Mouse (Mus musculus) adrenal gland, adult 8-10 months (tissue): Measurements from ENCODE around the gene Rab3gap2. TPM values are rescaled to one million over a fixed set of nuclear protein-coding genes. Genes with fewer than 3 reads are reported as not detected.

Source experiments
- DNase-seq: peaks from one replicate; pipeline ENCODE4 v3.0.0; 2022
- total RNA-seq, 4 experiments: library from RNA; stranded (reverse); gene quantifications; 2 replicates each; pipeline ENCODE4 v1.2.4; 2022

Gene Rab3gap2
- total RNA-seq, 4 experiments from 2014 or later = 49.7 to 90.7 (median 70.6) TPM

DNA sequence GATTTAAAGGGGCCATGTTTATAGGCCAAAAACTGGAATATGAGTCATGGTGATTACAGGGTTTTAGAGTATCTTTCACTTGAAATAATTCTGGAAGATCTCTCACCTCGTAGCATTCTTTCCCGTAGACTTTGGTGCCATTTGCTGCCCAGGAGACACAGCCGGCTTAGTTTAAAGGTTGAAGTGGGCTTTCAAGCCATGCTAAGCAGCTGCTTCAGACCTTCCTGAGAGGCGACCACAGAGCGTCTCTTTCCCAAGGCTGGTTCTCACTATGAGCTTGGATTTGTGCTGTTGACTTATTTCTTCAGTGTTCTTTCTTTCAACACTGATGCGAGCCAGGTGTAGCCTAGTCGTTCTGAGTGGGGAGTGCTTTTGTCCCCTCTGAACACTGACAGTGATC lies 23.8 kb downstream of the Rab3gap2 start:
- DNase-seq = no peak

DNA sequence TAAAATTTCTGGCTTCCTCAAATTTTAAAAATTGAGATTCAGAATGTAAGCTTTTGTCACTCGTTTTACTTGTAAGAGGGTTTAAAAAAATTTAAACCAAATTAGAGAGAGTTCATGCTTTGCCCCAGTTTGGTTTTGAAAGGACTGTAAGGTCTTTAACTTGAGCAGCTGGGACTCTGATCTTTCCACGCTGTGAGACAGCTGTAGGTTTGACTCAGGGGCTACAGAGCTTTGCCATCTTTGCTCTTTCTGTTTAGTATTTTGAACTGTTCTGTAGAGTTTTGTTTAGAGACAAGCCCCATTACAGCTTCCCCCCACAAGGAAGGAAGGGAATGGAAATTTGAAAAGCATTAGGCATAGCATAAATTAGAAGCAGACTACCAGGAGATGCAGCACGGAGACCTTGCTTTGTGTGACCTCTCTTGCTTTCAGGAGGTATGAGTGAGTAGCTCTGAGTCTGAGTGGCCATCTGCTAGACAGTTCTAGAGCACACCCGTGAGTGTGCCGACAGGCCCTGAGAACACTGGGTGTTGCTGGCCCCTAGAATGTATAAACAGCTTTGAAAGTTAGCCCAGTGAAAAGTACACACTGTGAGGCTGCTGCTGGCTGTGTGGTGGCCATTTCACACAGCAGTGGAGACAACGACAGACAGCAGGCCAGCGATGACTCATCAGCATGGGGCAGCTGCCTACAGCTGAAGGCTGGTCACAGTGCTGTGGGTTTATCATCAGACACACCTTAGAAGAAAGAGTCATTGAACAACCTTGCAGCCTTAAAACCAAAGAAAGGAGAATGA lies 25.7 kb downstream of the Rab3gap2 start:
- DNase-seq = no peak

DNA sequence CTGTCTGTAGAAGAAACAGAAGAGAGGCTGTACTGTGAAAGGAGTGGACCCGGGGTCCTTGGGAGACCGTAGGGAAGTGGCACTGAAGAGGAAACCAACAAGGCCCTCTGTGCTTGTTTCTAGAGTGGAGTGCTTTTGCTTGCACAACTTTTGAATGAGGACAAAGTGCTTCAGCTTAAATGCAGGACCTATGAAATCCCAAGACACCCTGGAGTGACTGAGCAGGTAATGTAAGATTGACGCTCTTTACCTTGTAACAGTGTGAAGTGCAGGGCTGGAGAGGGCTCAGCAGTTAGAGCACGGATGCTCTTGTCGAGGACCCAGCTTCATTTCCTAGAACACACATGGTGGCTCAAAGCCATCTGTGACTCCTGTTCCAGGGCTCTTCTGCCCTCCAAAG lies 31.9 kb downstream of the Rab3gap2 start:
- DNase-seq = no peak

DNA sequence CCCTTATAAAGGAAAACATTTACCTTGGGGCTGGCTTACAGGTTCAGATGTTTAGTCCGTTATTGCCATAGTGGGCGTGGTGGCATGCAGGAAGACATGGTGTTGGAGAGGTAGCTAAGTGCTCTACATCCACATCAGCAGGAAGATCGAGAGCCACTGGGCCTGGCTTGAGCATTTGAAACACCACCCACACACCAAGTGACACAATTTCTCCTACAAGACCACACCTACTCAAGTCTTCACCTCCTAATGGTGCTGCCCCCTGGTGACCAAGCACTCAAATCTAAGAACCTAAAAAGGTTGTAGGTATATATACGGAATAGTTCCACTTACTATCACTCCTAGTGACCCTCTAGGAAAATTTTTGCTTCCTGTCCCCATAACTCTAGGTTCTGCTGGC lies 32.6 kb downstream of the Rab3gap2 start:
- no peak for DNase-seq

DNA sequence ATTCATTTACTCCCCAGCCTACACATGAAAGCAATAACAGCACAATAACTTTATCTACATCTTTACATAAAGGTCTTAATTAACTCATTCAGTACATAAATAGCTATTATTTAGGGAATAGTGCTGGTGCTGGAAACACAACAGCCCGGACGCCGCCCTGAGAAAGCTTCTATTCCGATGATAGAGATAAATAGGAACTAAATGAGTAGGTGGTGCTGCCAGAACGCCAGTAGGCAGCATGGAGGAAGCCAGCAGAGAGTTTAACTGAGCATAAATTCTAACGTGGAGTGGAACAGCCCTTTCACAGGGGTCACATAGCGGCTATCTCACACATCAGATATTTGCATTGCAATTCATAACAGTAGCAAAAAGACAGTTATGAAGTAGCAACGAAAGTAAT lies 39.1 kb downstream of the Rab3gap2 start:
- DNase-seq = no peak

DNA sequence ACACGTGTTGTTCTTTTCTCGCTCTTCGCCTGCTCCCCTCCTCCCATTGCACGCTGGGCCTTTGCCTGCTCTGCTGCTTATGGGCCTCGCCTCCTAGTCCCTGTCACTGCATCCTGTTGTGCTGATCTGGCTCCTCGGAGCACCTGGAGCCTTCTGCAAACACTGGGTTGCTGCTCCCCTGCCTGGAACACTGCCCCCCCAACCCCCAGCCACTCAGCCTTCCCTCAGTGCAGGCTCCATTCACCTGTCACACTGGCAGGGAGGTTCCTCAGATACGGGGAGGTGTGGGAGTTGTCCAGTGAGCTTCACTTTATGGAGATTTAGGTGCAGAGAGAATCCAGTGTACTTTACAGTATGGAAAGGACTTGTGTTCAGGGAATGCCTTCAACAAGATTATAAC lies 41.5 kb downstream of the Rab3gap2 start:
- no peak for DNase-seq

DNA sequence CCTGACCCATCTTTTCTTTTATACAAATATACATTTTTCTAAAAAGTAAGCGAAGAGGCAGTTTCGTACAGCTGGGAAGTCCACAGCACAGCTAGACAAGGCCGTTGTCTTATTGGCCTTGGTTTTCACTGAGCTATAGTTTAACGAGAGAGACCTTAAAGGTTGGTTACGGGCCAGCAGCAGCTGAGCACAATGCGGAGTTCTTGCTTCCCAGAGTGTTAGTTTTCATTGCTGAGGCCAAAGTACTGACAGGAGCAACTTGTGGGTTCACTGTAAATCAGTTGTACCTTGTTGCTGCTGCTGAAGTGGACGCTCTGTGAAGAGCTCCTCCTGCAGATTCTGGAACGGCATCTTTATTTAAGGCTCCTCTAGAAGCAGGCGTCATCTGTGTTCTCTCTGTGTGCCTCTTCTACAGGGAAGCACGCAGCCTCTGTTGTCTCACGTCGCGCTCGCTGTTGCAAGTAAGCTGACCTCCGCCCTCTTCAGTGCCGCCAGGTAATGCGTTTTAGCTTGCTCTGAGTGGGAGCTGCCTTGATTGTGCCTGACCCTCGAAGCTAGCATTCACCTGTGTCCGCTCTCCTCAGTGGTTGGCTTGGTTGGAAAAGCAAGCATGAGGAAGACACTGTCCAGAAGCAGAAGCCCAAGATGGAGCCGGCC lies 43.6 kb downstream of the Rab3gap2 start:
- no peak for DNase-seq

DNA sequence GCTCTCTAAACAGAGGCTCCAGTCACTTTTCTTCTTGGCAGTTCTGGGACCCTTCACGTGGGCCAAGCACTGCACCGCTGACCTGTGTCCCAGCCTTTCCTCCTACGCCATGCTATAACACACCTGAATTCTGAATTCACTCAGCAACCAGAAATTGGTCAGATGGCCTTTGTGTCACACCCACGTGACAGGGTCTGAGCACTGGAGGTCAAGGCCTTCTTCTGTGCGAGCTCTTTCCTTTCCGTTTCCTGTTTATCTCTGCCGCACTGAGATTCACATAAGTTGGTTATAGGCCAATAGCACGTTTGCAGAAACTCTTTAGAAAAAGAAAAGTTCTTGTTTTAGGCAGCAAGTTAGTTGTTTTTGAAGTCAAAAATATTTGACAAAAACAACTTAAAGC lies 44.8 kb downstream of the Rab3gap2 start:
- DNase-seq = no peak

DNA sequence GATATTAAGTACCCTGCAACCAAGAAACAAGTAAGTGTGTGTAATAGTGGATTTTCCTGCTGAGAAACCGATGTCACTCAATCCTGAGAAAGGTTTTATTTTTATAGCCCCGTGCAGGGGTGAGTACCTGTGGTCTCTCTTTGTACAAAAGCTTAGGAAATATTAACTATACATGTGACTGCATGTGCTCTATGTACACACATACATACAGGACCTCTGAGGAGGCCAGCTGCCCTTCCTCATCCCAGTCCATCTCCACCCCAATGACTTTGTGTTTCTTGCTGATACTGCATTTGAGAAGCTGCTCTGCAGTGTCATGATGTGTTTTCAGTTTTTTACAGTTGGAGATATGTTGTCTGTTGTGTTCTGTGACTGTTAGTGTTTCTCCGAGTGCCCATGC lies 48.4 kb downstream of the Rab3gap2 start:
- no peak for DNase-seq

DNA sequence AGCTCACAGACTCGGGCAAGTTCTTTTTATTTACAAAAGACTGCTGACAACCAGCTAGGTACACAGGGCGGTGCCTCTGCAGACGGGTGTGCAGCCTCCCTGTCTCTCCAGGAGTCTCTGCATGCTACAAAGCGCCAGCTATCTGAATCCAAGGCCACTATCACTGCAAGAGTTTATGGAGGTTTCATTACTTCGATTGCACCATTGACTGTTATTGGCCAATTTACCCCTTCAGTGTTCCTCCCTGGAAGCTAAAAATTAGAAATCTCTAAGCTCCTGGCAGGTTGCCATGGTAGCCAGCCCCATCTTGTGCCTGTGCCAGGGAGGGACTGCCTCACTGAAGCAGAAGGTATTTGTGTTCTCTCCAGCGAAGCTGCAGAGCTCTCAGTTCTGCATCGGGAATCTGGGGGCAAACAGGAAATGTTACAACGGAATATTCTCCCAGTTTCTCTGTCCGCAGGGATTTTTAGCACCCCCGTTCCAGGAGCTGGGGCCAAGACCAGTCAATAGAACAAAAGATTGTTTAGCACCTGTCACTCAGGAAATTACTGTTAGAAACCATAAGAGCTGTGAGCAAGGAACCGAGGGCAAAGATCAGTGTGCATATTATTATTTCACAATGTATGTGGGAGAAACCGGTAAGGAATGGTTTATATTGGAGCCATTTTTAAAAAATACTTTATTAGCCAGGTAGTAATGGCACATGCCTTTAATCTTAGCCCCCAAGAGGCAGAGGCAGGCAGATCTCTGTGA lies 49.4 kb downstream of the Rab3gap2 start:
- peak; percentile 62 for DNase-seq

DNA sequence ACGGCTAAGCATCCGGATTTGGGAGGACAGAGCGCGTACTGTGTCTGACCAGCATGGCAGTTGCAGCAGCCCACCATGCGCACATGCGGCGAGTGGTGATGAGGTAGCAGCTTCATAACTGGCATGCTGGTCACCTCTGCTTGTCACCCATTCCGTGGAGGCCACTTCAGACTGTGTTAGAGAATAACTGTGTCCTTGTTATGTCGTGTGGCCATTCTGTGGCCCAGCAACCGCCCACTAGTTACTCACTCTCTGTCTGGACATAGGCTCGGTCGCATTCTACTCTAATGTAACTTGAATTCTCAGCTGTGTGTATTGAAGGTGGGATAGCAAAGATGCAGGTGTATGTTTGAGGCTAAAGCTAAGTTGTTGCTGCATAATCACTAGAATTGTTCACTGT lies 51.4 kb downstream of the Rab3gap2 start:
- DNase-seq = no peak

DNA sequence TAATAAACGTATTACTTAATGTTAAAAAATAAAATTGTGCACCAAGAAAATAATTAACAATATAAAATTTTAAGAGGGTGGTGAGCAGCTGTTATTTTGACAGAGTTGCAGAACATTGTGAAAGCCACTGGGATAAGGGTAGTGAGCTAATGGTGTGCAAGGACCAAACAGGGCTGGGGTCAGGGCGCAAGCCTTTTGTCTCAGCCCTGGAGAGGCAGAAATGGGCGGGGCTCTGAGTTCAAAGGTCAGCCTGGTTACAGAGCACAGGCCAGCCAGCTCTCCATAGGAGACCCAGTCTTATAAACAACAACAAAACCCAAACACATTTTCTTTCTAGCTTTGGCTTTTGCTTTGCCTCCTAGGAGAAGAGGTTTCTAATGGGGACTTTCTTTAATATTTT lies 52.8 kb downstream of the Rab3gap2 start:
- DNase-seq = no peak

DNA sequence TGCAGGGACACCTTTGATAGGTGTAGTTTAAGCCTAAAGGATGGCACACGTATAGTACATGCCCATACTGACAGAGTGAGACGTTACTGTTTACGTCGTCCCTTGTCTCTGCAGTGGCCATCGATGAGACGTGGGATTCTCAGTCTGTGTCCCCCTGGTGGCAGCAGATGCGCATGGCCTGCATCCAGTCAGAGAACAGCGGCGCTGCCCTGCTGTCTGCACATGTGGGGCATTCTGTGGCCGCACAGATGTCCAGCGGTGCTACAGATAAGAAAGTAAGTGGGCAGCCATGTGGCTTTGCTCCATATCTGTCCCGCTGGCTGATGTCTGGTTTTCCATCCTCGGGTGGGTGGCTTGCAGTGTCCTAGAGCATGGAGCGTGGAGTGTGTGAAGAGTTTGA lies 58.6 kb downstream of the Rab3gap2 start:
- DNase-seq = no peak

DNA sequence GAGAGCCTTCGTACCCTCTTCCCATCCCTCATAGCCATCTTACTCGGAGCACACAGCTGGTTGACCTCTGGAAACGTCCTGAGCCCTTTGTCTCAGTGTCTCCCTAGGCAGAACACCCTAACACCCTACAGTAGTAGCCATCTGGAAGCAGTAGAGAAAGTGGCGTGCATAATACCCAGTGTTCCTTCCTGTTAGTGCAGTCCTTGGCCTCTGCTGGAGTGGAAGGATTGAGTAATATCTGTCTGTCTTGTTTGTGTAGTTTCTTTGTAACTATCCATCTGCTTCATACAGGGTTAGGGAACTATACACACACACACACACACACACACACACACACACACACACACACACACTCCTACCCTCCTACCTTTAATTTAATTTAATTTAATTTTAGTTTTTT lies 64.8 kb downstream of the Rab3gap2 start:
- no peak for DNase-seq

DNA sequence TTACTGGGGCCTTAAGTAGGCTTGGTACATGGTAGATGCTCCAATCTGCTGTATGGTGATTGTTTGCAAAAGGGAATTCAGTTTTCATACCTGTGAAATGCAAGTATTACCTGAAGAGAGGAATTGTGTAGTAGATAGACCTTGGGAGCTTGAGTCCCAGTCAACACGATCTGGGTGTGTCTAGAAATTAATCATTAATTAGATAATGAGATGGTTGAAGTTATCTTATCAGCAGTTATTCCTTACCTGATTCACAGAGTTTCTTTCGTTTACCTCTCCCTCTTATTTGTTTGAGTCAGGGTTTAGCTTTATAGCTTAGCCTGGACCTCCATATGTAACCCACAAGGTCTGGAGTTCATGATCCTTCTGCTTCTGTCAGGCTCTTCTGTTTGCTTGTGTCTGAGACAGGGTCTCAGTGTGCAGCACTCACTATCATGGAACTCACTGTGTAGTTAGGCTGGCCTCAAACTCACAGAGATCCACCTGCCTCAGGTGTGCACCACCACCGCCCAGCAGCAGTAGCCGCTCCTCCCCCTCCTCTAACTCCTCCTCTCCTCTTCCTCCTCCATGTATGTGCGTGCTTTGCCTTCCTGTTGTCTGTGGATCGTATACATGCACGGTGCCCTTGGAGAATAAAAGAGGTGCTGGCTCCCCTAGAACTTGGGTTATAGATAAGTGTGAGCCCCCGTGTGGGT lies 66.6 kb downstream of the Rab3gap2 start:
- DNase-seq = no peak

DNA sequence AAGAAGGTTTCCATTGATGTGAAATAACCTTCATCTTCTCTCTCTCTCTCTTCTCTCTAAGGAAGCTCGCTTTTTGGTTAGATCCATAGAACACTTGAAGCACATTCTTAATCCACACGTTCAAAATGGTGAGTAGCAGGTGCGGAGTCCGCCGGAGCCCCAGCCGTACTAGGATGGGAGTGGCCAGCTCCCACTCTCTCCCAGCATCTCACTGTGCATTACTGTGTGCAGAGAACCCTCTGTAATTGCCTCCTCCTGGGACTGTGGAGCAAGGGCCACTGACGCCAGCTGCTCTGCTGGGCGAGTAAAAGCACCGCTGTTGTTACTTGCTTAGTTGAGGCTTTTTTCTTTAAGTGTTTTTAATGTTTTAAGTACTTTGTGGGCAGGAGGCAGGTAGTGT lies 67.5 kb downstream of the Rab3gap2 start:
- no peak for DNase-seq

DNA sequence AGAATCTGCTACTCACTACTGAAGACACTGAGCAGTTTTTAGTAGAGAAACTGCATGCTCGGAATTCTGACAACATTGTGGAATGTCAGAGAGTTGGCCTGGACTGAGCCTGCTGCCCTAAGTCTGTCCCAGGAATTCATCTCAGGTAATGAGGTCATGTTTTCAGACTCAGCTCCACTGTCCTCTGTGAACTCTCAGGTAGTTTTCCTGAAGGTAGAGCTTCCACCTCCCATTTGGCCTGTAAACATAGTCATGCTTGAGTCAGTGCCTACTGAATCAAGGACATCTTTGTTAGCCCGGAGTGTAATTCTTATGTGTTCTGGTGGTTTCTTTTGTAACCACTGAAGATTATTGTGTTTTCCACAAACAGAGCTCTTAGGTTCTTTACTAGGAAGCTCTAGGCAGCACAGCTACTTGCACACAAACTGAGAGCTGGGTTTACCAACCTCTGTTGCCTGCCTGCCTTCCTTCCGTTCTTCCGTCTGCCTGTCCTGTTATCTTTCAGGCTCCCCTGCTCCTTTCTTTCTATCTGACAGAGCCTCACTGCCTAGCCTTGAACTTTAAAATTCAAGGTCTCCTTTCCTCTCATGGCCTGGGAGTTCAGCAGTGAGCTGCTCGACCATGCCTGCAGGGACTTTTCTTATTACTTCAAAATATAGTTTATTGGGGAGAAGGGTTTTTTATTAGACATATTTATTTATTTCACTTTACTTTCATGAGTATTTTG lies 71.1 kb downstream of the Rab3gap2 start:
- no peak for DNase-seq

DNA sequence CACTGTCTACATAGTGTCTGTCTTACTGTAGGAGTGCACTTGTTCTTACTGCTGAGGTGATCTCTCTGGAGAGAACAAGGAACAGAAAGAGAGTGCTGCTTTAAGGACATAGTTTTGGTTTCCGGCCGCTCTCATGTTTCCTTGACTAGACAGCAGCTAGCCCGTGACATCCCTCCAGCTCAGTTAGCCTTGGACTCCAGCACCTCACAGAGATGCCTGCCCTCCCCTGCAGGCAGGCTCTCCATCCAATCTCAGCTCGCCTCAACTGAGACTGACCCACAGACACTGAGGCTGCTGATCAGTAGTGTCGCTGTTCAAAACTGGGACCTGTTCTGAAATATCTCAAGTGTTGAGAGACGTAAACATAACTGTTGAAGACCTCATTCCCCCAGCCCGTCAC lies 72.1 kb downstream of the Rab3gap2 start:
- DNase-seq = no peak

DNA sequence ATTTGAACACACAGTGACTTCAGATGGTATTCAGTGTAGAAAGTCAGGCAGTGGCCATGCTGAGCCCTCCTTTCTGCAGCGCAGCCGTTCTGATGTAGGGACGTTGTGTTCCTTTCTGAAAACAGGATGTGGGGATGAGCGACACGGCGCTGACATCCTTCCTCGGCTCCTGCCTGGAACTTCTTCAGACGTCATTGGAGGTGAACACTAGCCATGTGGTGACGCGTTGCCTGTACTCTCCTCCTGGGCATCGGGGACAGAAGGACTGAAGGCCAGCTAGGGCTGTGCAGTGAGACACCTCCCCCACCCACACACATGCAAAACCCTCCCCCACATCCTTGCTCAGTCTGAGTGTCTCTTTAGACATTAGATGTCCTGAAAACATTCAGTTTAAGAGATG lies 73.1 kb downstream of the Rab3gap2 start:
- DNase-seq = peak; percentile 63

DNA sequence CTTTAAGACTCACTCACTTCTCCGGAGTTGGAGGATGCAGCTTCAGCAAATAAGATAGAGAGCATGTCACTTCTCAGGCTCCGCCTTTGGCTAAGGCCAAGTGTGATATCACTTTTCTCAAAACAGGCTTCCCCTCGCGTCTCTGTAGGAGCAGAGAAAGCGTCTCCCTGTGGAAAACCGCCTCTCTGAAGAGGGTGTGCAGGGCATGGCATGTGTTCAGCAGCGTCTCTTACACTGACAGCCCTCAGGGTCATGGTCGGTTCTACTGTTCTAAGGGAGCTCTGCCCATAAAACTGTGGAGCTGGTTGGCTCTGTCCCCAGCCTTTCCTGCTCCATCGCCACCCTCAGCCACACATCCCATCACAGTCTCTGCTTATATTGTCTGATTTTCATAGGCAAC lies 75.4 kb downstream of the Rab3gap2 start:
- DNase-seq = no peak

DNA sequence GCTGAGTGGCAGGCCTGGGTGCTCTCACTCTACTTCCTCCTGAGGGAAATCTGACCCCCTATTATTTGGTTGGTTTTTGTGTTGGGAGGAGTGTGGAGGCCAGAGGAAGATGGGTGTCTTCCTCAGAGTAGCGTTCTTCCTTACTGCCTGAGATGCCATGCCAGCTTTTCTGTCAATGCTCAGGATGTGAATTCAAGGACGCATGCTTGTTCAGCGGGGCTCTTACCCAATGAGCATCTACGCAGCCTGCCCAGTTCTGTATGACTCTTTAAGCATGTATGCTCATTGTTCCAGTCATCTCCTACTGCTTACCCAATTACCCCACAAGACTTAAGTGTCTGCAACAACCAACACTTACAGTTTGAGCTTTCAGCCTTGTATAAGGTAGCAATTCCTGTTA lies 76.7 kb downstream of the Rab3gap2 start:
- no peak for DNase-seq

DNA sequence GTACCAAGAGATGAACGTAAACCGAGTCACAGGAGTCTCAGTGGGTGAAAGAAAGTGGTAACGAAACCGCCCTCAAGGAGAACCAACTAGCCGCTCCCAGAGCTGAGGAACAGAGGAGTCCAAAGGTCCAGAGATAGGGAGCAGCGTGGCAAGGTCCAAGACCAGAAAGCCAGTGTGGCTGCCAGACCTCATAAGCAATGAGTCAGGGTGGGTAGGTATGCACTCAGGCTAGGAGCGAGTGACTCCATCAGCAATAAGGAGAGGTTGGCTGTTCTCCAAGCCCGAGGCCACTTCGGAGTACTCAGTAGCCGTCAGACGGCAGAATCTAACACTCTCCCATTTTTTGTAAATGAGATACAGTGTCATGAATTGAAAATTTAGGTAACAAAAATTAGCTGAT lies 78.9 kb downstream of the Rab3gap2 start:
- DNase-seq = no peak
